Mouse (Mus musculus) brain, embryonic 14.5 days (tissue): ENCODE data around the gene Luc7l3. TPM values are rescaled to one million over a fixed set of nuclear protein-coding genes. Genes with fewer than 3 reads are reported as not detected.

Experiments
- DNase-seq: peaks from one replicate; pipeline ENCODE4 v3.0.0-alpha.2; 2011; ENCODE audit warnings: low read depth
- CTCF ChIP-seq: fragments of 200-500 bp; IDR thresholded peaks from 2 replicates; pipeline ENCODE4 v1.5.1; 2012; ENCODE audit warnings: inconsistent platforms, mild to moderate bottlenecking, moderate library complexity, borderline replicate concordance; ENCODE audit not compliant: insufficient read depth, insufficient read length; ENCODE audit errors: extremely low read depth
- POLR2A ChIP-seq: fragments of 200-500 bp; IDR thresholded peaks from 2 replicates; pipeline ENCODE4 v1.6.1; 2012; ENCODE audit warnings: mild to moderate bottlenecking, inconsistent platforms, borderline replicate concordance; ENCODE audit not compliant: poor library complexity, insufficient read depth, insufficient read length, severe bottlenecking; ENCODE audit errors: extremely low read depth
- polyA plus RNA-seq: library from polyadenylated mRNA; depleted of rRNA; stranded (reverse); fragments of >200 nt; gene quantifications from 2 replicates; pipeline ENCODE4 v1.2.3, GENCODE M21; 2012; rRNA removed

Gene Luc7l3
- polyA plus RNA-seq, result 165 and 183 TPM in 2 replicates

DNA sequence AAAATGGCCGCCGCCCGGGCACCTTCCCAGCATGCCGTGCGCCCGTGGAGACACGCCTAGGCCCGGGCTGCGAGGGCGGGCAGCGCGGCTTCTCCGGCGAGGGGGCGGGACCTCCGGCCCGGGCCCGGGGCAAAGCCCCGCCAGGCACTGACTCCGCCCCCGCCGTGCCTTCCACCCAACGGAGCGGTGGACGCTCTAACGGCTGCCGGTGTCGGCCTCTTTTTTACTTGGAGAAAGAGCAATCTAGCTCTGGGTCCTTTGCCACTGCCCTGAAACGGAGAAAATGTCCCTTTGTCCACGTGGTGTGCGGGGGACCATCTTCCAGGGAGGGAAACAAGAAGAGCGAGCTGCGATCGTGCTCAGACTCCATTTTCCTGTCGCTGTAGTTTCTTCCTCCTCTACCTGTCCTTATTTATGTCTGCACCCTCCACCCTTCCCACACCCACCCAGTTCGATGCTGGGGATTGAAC lies at the start of gene Luc7l3:
Gene Luc7l3, minus strand, starts transcription at position 58 of the 470 bp plus-strand sequence.
- DNase-seq, result peak; percentile 97
- TF ChIP-seq POLR2A, result peak; percentile 81; the same call in 1 of the 2 replicates
- no peak for TF ChIP-seq CTCF

- no peak for DNase-seq
- no peak for TF ChIP-seq POLR2A
- TF ChIP-seq CTCF, result no peak
Observed at GRCm38 (mm10) chr11:94370809-94371208, 49.0 kb upstream of the Luc7l3 start.

- no peak for DNase-seq
- no peak for TF ChIP-seq CTCF
- no peak for TF ChIP-seq POLR2A
Observed at GRCm38 (mm10) chr11:94369981-94370380, 48.2 kb upstream of the Luc7l3 start.

- no peak for TF ChIP-seq POLR2A
- TF ChIP-seq CTCF, result no peak
- no peak for DNase-seq
Observed at GRCm38 (mm10) chr11:94365340-94365739, 43.6 kb upstream of the Luc7l3 start.

DNA sequence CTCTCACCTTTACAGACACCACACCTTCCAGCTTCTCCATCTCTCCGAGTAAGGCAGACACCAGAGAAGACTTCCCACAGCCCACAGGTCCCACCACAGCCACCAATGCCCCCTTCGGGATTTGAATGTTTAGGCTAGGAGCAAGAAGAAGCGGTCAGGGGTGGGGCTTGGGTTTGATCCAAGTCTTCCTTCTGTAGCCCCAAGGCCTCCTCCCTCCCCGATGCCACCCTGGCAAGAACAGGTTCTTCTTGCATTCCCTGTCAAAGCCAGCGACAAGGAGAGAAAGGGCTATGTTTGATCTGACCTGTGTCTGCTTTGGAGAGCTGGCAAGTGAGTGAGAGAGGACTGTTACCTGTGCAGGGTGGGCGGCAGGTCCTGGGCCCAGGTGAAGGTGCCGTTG lies 41.9 kb upstream of the Luc7l3 start:
- TF ChIP-seq POLR2A (no peak), CTCF (no peak)
- DNase-seq, result no peak

DNA sequence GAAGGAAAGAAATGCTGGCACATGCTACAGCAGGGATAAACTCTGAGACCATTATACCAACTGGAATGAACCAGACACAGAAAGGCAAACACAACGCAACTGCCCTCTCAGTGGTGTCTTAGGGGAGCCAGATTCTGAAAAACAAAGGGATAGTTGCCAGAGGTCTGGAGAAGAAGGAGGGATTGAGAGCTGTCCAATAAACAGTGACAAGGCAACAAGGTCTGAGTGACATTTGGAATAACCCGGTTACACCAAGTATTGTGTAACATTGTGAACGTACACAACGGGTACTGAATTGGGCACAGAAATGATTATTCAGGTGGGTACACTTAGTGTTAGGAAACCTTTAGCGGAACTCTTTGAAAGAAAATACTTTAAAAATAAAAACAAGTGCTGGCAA lies 40.3 kb upstream of the Luc7l3 start:
- no peak for DNase-seq
- TF ChIP-seq CTCF (no peak), POLR2A (no peak)

- DNase-seq, result no peak
- TF ChIP-seq POLR2A (no peak), CTCF (no peak)
Observed at GRCm38 (mm10) chr11:94361166-94361870, 39.5 kb upstream of the Luc7l3 start.

DNA sequence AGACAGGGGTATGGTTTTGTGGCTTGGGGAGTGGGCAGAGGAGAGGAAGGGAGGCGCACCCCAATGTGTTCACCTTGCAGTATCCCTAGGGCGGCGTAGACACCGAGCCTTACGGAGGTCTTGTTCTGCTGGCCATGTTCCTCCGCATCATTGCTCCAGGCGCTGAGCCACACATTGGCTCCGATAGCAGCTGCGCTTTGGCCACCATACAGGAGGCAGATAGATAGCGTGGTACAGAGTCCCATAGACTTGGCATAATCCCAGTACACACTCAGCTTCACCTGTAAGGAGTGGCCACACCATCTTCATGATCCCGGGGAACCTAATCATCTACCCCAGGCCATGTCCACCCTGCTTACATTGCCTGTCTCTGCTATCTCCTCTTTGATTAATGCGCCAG lies 37.4 kb upstream of the Luc7l3 start:
- TF ChIP-seq CTCF (no peak), POLR2A (no peak)
- no peak for DNase-seq

DNA sequence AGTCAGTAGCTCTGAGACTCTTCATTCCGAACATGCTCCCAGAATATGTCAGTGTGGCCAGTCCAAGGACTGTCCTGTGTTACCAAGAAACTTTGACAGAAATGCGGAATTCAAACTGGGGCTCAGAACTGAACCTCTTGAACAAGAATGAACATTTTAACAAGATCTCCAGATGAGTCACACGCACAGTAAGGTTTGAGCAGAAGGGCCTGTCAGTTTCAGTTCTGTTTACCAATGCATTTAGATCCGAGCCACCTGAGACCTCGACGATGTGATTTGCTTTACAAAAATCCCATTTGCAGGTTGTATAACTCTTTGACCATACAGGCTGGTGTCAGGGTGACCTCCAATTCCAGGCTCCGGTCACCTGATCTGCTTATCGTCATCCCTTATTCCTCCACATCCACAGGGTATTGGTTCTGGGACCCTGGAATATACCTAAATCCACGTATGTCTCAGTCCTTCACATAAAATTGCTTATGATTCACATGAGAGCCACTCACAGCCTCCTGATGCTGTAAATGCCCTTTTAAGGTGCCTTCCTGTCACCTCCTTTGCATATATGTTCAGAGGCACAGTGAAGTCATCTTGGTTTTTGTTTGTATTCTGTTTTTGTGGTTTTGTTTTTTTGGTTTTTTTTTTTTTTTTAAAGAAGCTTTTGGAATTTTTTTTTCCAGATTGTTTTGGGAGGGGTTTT lies 33.9 kb upstream of the Luc7l3 start:
- TF ChIP-seq POLR2A (no peak), CTCF (no peak)
- no peak for DNase-seq

- DNase-seq, result no peak
- no peak for TF ChIP-seq POLR2A
- TF ChIP-seq CTCF, result no peak
Observed at GRCm38 (mm10) chr11:94351094-94351493, 29.3 kb upstream of the Luc7l3 start.

GRCm38 (mm10) chr11:94350337-94350736 lies 28.5 kb upstream of the Luc7l3 start:
- TF ChIP-seq CTCF (no peak), POLR2A (no peak)
- no peak for DNase-seq
